Mouse (Mus musculus) heart, postnatal 36 days (tissue): ENCODE measurements around the gene Gm7945. TPM values are rescaled to one million over a fixed set of nuclear protein-coding genes. Genes with fewer than 3 reads are reported as not detected.
"Not testable (repeated sequence)": the region's sequence is repeated elsewhere in the genome, so short reads cannot be mapped to it uniquely, and the experiment has no call there.

Source experiments
- DNase-seq, 2 experiments: peaks; one replicate each; pipeline ENCODE4 v3.0.0; 2021 to 2022
- intact Hi-C: fragments of 180-260 bp; cut with DNase I; formaldehyde crosslinking; loops from one replicate; pipeline ENCODE4 v1.15.1; 2025
- total RNA-seq, 2 experiments: library from RNA; stranded (reverse); gene quantifications; 2 replicates each; pipeline ENCODE4 v1.2.3; 2021

Gene Gm7945
- total RNA-seq = not detected

DNA sequence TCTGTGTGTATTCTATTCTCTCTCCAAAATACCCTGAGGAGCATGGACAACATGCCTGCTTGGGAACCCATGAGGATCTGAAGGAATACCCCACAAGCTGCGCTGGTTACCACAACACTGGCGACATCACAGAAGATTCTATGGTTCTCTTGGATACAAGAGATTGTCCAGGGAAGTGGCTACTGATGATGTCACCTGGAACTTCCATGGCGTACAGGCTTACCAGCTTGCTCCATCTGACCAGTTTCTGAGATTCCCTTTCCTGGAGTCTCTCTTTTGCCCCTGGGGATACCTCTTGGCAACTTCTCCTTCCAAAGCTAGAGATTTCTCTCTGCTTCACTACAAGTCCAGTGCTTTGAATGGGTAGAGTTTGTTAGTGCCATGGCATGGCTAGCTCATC lies at the start of gene Gm7945:
TSS of gene Gm7945 (minus strand) at position 101 of the 400 bp plus-strand sequence.
- intact Hi-C loops, DNase-seq: not testable (repeated sequence)

DNA sequence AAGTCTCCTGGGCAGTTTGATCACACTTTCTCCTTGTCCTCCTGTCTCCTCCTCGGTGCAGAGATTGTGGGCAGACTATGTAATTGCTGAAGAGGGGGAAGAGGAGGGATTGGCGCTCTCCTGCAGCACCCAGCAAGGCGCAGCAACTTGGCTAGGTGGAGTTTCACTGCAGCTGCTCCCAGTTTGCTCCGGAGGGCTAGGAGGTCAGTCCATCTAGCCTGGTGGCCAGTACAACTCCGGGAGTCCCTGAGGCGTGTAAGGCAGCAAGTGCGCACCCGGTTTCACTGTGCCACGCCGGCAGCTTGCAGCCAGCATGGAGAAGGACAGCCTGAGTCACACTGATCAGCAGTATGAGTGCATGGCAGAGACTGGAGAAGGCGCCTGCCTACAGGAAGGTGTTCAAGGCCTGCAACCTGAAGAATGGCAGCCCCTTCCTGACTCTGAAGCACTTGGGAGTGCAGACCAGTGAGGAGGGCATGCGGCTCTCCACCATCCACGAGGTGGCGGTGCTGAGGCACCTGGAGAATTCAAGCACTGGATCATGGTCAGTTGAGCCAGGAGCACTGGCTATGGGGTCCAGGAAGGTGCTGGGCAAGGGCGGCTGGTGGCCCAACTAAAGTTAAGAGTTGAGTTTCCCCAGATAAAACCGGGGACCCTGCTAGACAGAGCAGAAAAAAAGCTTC lies 39.4 kb upstream of the Gm7945 start:
- intact Hi-C loops, DNase-seq: not testable (repeated sequence)

DNA sequence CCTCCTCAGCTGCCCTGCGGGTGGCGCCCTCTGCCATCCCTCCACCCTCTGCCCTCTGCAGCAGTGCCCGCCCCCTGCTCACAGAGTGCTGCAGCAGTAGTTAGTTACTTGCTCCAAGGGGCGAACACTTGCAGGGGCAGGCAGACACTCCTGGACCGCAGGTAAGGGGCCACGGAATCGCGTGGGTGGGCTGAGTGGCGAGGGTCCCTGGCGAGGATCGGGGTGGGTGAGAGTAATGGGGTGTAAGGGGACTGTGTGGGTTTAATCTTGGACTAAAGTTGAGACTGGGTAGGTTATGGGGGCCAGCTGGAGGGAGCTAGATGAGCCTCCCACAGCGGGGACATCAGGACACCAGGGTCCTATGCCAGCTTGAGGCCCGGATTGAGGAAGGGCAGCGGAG lies 38.5 kb upstream of the Gm7945 start:
- intact Hi-C loops = not testable (repeated sequence)

DNA sequence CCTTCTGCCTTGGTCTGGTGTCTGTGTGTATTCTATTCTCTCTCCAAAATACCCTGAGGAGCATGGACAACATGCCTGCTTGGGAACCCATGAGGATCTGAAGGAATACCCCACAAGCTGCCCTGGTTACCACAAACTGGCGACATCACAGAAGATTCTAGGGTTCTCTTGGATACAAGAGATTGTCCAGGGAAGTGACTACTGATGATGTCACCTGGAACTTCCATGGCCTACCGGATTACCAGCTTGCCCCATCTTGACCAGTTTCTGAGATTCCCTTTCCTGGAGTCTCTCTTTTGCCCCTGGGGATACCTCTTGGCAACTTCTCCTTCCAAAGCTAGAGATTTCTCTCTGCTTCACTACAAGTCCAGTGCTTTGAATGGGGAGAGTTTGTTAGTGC lies 22.0 kb upstream of the Gm7945 start, which contains the start of gene Gm6482:
TSS of gene Gm6482 (minus strand) at position 101 of the 400 bp plus-strand sequence.
- DNase-seq, intact Hi-C loops: not testable (repeated sequence)

More for the DNA sequence above, 38.5 kb upstream of the Gm7945 start:
- not testable (repeated sequence) for DNase-seq

DNA sequence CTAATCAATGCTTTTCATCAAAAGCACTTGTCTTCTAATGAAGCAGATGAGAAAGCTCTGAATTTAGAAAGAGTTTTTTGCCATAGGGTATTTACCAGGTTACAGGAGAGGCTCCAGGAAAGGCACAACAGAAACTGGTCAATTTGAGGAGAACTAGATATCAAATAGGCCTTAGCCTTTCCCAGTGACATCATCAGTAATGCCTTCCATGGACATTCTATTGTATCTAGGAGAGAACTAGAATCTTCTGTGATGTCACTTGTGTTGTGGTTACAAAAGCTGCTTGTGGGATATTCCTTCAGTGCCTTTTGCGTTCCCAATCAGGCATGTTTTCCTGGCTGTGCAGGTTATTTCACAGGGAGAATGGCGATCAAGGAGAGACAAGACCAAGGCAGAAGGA lies 37.9 kb downstream of the Gm7945 start, which contains the start of gene Gm5798:
TSS of gene Gm5798 (plus strand) at position 301 of the 400 bp plus-strand sequence.
- DNase-seq, intact Hi-C loops: not testable (repeated sequence)

Other genes starting within 250 kb of the Gm7945 start
- gene Mbl1, start 234.9 kb downstream of the Gm7945 start, total RNA-seq = not detected
- gene Sftpd, start 201.2 kb downstream of the Gm7945 start, total RNA-seq = not detected
- not detected for gene Gm2832, start 107.6 kb downstream of the Gm7945 start, total RNA-seq
- gene Gm5798, start 37.8 kb downstream of the Gm7945 start, total RNA-seq = not detected
- gene Gm6482, start 21.9 kb upstream of the Gm7945 start, total RNA-seq = not detected
- gene Gm7954, start 67.1 kb upstream of the Gm7945 start, total RNA-seq = not detected
- not detected for gene Gm3486, start 103.1 kb upstream of the Gm7945 start, total RNA-seq
- gene Gm7970, start 169.2 kb upstream of the Gm7945 start, total RNA-seq = not detected
- gene 1700049E17Rik2, start 186.8 kb upstream of the Gm7945 start, total RNA-seq = not detected
- not detected for gene Gm3072, start 238.2 kb upstream of the Gm7945 start, total RNA-seq